Mouse (Mus musculus) megakaryocyte, adult 5-6 weeks (primary cell): ENCODE measurements around the gene Hoxb9. TPM values are rescaled to one million over a fixed set of nuclear protein-coding genes. Genes with fewer than 3 reads are reported as not detected.

Source experiments
- ATAC-seq: 2 replicates; pipeline ENCODE4 v1.8.0; 2016; ENCODE audit warnings: mild to moderate bottlenecking, inconsistent platforms; ENCODE audit not compliant: poor library complexity, severe bottlenecking
- total RNA-seq, 2 experiments: library from RNA; stranded (forward) in 1 of 2; stranded (reverse) in 1 of 2; fragments of 153-499, 151-499 nt in 1 of 2; fragments of 221-1000, 200-1000 nt in 1 of 2; gene quantifications; 2 replicates each; pipeline versions ENCODE4 v1.2.3 to v1.2.4; 2015 to 2017

Hoxb9 gene
- total RNA-seq (2015) (not detected in 2 replicates), total RNA-seq (2017) (not detected in 2 replicates)

GRCm38 (mm10) chr11:96270996-96271540 is at the start of gene Hoxb9:
TSS of gene Hoxb9 (plus strand) at chr11:96271457.
- ATAC-seq, result no peak

- ATAC-seq, result no peak
Observed at GRCm38 (mm10) chr11:96223813-96224212, 47.4 kb upstream of the Hoxb9 start.

- no peak for ATAC-seq
Observed at GRCm38 (mm10) chr11:96227676-96228075, 43.6 kb upstream of the Hoxb9 start.

GRCm38 (mm10) chr11:96234906-96235305 is 36.4 kb upstream of the Hoxb9 start:
- ATAC-seq, result peak; percentile 80

- no peak for ATAC-seq
Observed at GRCm38 (mm10) chr11:96240211-96240610, 31.0 kb upstream of the Hoxb9 start.

- no peak for ATAC-seq
Observed at GRCm38 (mm10) chr11:96250901-96251300, 20.4 kb upstream of the Hoxb9 start.

GRCm38 (mm10) chr11:96251480-96252031 is 19.7 kb upstream of the Hoxb9 start:
- ATAC-seq, result no peak

- no peak for ATAC-seq
Observed at GRCm38 (mm10) chr11:96252541-96253120, 18.6 kb upstream of the Hoxb9 start.

- ATAC-seq, result no peak
Observed at GRCm38 (mm10) chr11:96254221-96254620, 17.0 kb upstream of the Hoxb9 start.

- ATAC-seq, result no peak
Observed at GRCm38 (mm10) chr11:96255111-96255995, 15.9 kb upstream of the Hoxb9 start.

- no peak for ATAC-seq
Observed at GRCm38 (mm10) chr11:96255996-96256445, 15.2 kb upstream of the Hoxb9 start.

- ATAC-seq, result no peak
Observed at GRCm38 (mm10) chr11:96257141-96257540, 14.1 kb upstream of the Hoxb9 start.

GRCm38 (mm10) chr11:96259038-96259437 is 12.2 kb upstream of the Hoxb9 start:
- ATAC-seq, result no peak

- no peak for ATAC-seq
Observed at GRCm38 (mm10) chr11:96259511-96259910, 11.7 kb upstream of the Hoxb9 start.

GRCm38 (mm10) chr11:96260310-96260970 is 10.8 kb upstream of the Hoxb9 start:
- ATAC-seq, result no peak

- peak; percentile 54 for ATAC-seq
Observed at GRCm38 (mm10) chr11:96261323-96261890, 9.8 kb upstream of the Hoxb9 start.

- no peak for ATAC-seq
Observed at GRCm38 (mm10) chr11:96262262-96262830, 8.9 kb upstream of the Hoxb9 start.

- no peak for ATAC-seq
Observed at GRCm38 (mm10) chr11:96263636-96264389, 7.4 kb upstream of the Hoxb9 start.

GRCm38 (mm10) chr11:96264390-96265020 is 6.8 kb upstream of the Hoxb9 start:
- ATAC-seq, result no peak
